Mouse (Mus musculus): ENCODE measurements at regions not wholly inside any gene's neighbourhood (a gene's known extent, or its start where the extent isn't known, plus 50 kb on each side); places are given as distances from the start of the nearest gene placed in this dataset.

DNA sequence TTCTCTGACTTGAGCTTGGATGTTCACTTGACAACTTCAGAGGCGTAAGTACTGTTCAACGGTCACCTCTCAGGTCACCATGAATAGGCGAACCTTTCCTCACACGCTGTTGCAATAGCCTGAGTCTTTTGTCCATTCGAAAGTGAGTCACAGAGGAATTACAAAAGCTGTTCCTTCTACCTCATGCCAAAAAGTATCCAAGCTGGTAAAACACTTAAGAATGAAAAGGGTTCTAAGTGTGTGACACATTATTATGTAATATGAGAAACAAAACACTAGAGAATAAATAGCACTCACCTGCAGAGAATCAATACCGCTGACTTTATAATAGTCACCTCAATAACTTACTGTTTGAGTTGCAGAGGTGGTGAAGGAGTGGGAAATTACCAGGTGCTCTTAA lies 86.0 kb upstream of the Pbx1 start:
- DNase-seq: no peak

- DNase-seq: peak; percentile 12
These were observed 74.3 kb upstream of the Pbx1 start for GRCm38 (mm10) chr1:168506326-168506725.

DNA sequence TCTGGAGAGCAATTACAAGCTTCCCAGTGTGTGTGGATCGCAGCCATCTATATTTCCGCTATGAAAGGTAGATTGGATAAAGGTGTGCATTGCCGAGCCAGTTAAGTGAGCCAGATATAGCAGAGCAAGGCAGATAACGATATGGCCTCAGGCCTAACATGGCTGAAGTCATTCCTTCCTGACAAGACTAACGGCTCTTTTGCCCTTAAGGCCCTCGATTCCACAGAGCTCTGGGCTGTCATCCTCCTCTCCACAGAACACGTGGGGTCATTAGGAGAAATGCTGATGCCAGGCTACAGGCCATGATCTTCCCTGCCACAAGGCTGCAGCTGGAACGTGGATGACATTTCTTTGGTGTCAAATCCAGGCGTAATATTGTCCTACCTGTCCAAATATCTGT lies 72.7 kb upstream of the Pbx1 start:
- no peak for DNase-seq

GRCm38 (mm10) chr1:168502266-168502665 lies 70.2 kb upstream of the Pbx1 start:
- peak; percentile 41 for DNase-seq

- DNase-seq: no peak
These were observed 69.5 kb upstream of the Pbx1 start for GRCm38 (mm10) chr1:168501375-168502169.

- DNase-seq: no peak
These were observed 65.7 kb upstream of the Pbx1 start for GRCm38 (mm10) chr1:168497801-168498200.

DNA sequence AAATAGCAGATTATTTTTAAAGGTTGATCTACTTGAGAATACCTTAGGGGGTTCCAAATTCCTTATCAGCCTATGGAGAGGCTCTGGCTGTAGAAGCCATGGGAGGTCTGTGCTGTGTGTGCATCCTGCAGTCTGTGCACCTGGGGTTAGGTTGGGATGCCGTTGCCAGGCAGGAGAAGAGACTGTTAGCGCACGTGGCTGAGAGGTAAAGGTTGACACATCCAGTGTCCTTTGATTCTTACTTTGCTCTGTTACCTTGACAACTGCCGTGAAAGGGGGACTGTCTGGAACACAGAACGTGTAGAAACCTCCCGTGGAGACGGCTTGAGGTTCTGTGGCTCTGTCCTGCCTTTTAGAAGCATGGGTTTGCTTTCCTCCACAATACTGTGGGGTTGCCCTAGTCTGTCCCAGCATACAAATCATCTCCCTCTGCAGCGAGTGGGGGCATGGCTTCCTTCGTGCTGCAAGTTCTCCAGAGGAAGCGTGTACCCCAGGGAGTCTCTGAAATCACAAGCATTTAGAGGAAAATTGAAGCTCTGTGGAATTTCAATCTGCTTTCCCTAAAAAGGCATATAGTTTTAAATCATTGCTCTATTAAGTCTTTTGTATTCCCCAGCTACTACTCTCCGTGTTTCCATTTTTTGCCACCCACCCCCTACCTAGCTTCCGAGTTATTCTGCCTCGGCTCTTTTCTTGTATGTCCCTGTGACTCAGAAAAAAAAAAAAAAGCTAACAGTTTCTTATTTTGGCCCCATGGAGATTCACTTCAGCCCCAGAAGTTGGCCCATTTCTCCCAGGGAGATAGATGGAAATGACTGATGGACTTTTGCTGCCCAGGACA lies 63.8 kb upstream of the Pbx1 start:
- DNase-seq: no peak

GRCm38 (mm10) chr1:168487492-168487891 lies 55.4 kb upstream of the Pbx1 start:
- no peak for DNase-seq

DNA sequence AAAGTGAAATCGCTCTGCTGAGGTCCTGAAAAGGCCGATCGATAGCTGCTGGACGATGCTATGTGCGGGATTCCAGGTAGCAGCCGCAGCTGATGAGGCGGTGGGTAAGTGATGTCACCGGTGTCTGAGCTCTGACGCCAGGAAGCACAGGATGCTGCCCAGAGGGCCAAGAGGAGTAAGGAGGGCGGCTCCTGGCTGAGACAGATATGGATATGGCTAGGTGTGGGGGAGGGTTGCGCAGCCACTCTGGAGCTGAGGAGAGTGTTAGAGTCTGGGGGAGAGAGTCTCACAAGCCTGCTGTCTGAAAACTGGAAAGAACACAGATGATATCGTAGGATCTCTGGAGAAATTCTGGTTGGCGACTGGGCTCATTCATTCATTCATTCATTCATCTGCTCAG lies 51.6 kb upstream of the Pbx1 start:
- no peak for DNase-seq

Small RNAs in the stretch of these regions (microRNA-seq; reads per million reads assigned to microRNA genes)
- gene Mir6348 (0 reads per million in 2 experiments), gene Mir6354 (0 reads per million in 2 experiments)
